In the genomic region with DNA sequence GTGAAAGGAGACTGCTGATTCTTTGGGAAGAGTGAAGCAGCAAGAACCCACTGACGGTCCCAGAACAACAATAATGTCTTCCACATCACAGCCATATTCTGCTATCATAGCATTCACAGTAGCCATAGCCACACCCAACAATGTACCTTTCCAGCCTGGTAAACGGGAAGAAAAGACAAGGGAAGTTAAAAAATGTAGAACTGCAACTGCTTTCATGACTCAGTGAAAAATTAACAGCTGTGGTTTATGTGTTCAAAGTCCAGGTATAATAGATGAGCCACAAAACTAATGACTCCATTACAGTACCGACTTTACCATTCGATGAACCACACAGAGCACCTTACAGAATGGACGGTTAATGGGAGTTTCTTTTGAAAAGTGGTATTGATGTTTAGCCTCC, we compare ENCODE assay signal across 19 mouse cellular contexts.
"Had no signal": no experiment of that assay in that cellular context is flagged by ENCODE, and none has a peak within 500 bp of the region (broad histone marks: within the 10 kb centered on the region; RNA-seq: fewer than 3 reads in every experiment).

No protein-coding gene starts in this region.

- H3K4me3 ChIP-seq: midbrain, embryonic 10.5 days; midbrain, embryonic 12.5 days; myocyte; neural tube, embryonic 13.5 days; neural tube, embryonic 15.5 days had no signal

- H3K9ac ChIP-seq: liver, postnatal 0 days; lung, embryonic 14.5 days; midbrain, embryonic 12.5 days; neural tube, embryonic 13.5 days; neural tube, embryonic 15.5 days had no signal

- DNase-seq: liver, postnatal 0 days; lung, embryonic 14.5 days; lung, postnatal 10 days; lung, postnatal 4 days; midbrain, embryonic 14.5 days; retina, postnatal 1 day; right cerebral cortex, adult 18-20 months; right cerebral cortex, postnatal 25 days; right cerebral cortex, postnatal 4 days; spleen, adult 18-20 months; thymus, adult 2 months; thymus, postnatal 25 days; thymus, postnatal 4 days had no signal

- H3K27ac ChIP-seq: midbrain, embryonic 10.5 days; midbrain, embryonic 12.5 days; neural tube, embryonic 13.5 days; neural tube, embryonic 15.5 days had no signal

- H3K9me3 ChIP-seq: midbrain, embryonic 10.5 days; midbrain, embryonic 12.5 days; neural tube, embryonic 13.5 days; neural tube, embryonic 15.5 days had no signal

- H3K36me3 ChIP-seq: midbrain, embryonic 10.5 days; midbrain, embryonic 12.5 days; neural tube, embryonic 13.5 days; neural tube, embryonic 15.5 days had no signal

- H3K27me3 ChIP-seq: neural tube, embryonic 13.5 days; neural tube, embryonic 15.5 days had no signal

- H3K4me1 ChIP-seq: midbrain, embryonic 12.5 days; neural tube, embryonic 13.5 days had no signal

- ATAC-seq: liver, postnatal 0 days; midbrain, embryonic 16.5 days had no signal

- H3K4me2 ChIP-seq: lung, embryonic 14.5 days; midbrain, embryonic 12.5 days; neural tube, embryonic 13.5 days; neural tube, embryonic 15.5 days had no signal
